Mouse (Mus musculus) erythroblast, embryonic 14.5 days (primary cell): ENCODE data around the gene B9d2.

Experiments
- GATA1 ChIP-seq: IDR thresholded peaks from 2 replicates; pipeline ENCODE4 v1.6.1; 2012; ENCODE audit warnings: low read length, inconsistent platforms, mixed read lengths
- TAL1 ChIP-seq: IDR thresholded peaks from 3 replicates; pipeline ENCODE4 v1.6.1; 2012; ENCODE audit warnings: low read length, inconsistent platforms, mixed read lengths

GRCm38 (mm10) chr7:25686680-25687531 is 6.3 kb downstream of the B9d2 start, which contains the start of gene Tgfb1:
- TF ChIP-seq TAL1 (no peak), GATA1 (no peak)
